Mouse (Mus musculus) MEL (cell line): ENCODE results near the gene Olfr395. TPM values are rescaled to one million over a fixed set of nuclear protein-coding genes. Genes with fewer than 3 reads are reported as not detected.
"Not testable (repeated sequence)": the region's sequence is repeated elsewhere in the genome, so short reads cannot be mapped to it uniquely, and the experiment has no call there.

Experiments
- DNase-seq: peaks from one replicate; pipeline ENCODE4 v3.0.0; 2011; ENCODE audit warnings: low read depth, low spot score
- H3K27ac ChIP-seq: 2 replicates; pipeline ENCODE4 v1.5.1; 2012; ENCODE audit warnings: low read depth, mild to moderate bottlenecking, control low read depth, low read length, moderate library complexity; ENCODE audit not compliant: control insufficient read depth
- H3K27me3 ChIP-seq, 2 experiments: fragments of 150-350 bp in 1 of 2; sonication (generic) in 1 of 2; 2 replicates each; pipeline ENCODE4 v1.6.1; 2012; ENCODE audit warnings: low read length in 2 of 2, mild to moderate bottlenecking in 2 of 2, improper control_type of control experiment in 1 of 2, moderate library complexity in 1 of 2; ENCODE audit not compliant: insufficient read depth in 2 of 2, control insufficient read depth in 1 of 2
- H3K36me3 ChIP-seq, 2 experiments: 2 replicates each; pipeline ENCODE4 v1.6.1; 2012 to 2014; ENCODE audit warnings: low read length in 2 of 2, improper control_type of control experiment in 1 of 2, inconsistent platforms in 1 of 2, mild to moderate bottlenecking in 1 of 2; ENCODE audit not compliant: insufficient read depth in 2 of 2, control insufficient read depth in 1 of 2
- H3K4me1 ChIP-seq, 2 experiments: fragments of 150-350 bp in 1 of 2; sonication (generic) in 1 of 2; 2 replicates each; pipeline ENCODE4 v1.6.1; 2012; ENCODE audit warnings: low read length in 2 of 2, improper control_type of control experiment in 1 of 2, mild to moderate bottlenecking in 1 of 2; ENCODE audit not compliant: insufficient read depth in 2 of 2, control insufficient read depth in 1 of 2
- H3K4me3 ChIP-seq, 2 experiments: fragments of 150-350 bp in 1 of 2; sonication (generic) in 1 of 2; 2 replicates each; pipeline ENCODE4 v1.5.1; 2012; ENCODE audit warnings: low read depth in 2 of 2, low read length in 2 of 2, mild to moderate bottlenecking in 2 of 2, moderate library complexity in 2 of 2, control low read depth in 1 of 2, improper control_type of control experiment in 1 of 2; ENCODE audit not compliant: control insufficient read depth in 1 of 2, insufficient read depth in 1 of 2
- H3K79me2 ChIP-seq: 2 replicates; pipeline ENCODE4 v1.6.1; 2012; ENCODE audit warnings: mild to moderate bottlenecking, low read length, moderate library complexity; ENCODE audit not compliant: control insufficient read depth, poor library complexity, insufficient read depth
- H3K9ac ChIP-seq: 2 replicates; pipeline ENCODE4 v1.6.1; 2012; ENCODE audit warnings: low read depth, mild to moderate bottlenecking, control low read depth, low read length, moderate library complexity; ENCODE audit not compliant: control insufficient read depth, poor library complexity, severe bottlenecking
- H3K9me3 ChIP-seq: fragments of 150-350 bp; sonication (generic); replicated peaks from 2 replicates; pipeline ENCODE4 v1.6.1; 2012; ENCODE audit warnings: mild to moderate bottlenecking, low read length, improper control_type of control experiment, moderate library complexity; ENCODE audit not compliant: insufficient read depth
- BHLHE40 ChIP-seq: IDR thresholded peaks from 2 replicates; pipeline ENCODE4 v1.6.1; 2012; ENCODE audit warnings: low read depth, mild to moderate bottlenecking, inconsistent platforms, low read length, improper control_type of control experiment, borderline replicate concordance
- CHD2 ChIP-seq: IDR thresholded peaks from 2 replicates; pipeline ENCODE4 v1.6.1; 2011; ENCODE audit warnings: low read length, improper control_type of control experiment
- HCFC1 ChIP-seq: IDR thresholded peaks from 2 replicates; pipeline ENCODE4 v1.6.1; 2012; ENCODE audit warnings: low read depth, mild to moderate bottlenecking, inconsistent platforms, low read length, improper control_type of control experiment, moderate library complexity
- JUND ChIP-seq: IDR thresholded peaks from 2 replicates; pipeline ENCODE4 v1.6.1; 2011; ENCODE audit warnings: low read depth, mild to moderate bottlenecking, improper control_type of control experiment, low read length
- KAT2A ChIP-seq: conservative IDR thresholded peaks from 2 replicates; pipeline ENCODE4 v1.6.1; 2012; ENCODE audit warnings: low read depth, low read length, improper control_type of control experiment, inconsistent platforms
- MAX ChIP-seq: IDR thresholded peaks from 2 replicates; pipeline ENCODE4 v1.6.1; 2011; ENCODE audit warnings: low read length, improper control_type of control experiment
- MYB ChIP-seq: IDR thresholded peaks from 2 replicates; pipeline ENCODE4 v1.6.1; 2011; ENCODE audit warnings: mild to moderate bottlenecking, low read depth, low read length, improper control_type of control experiment
- MYC ChIP-seq: IDR thresholded peaks from 2 replicates; pipeline ENCODE4 v1.6.1; 2011; ENCODE audit warnings: low read depth, mild to moderate bottlenecking, low read length, improper control_type of control experiment, moderate library complexity
- SIN3A ChIP-seq: IDR thresholded peaks from 2 replicates; pipeline ENCODE4 v1.6.1; 2012; ENCODE audit warnings: low read length, improper control_type of control experiment, inconsistent platforms
- TBP ChIP-seq: IDR thresholded peaks from 2 replicates; pipeline ENCODE4 v1.8.0; 2011; ENCODE audit warnings: low read depth, low read length, improper control_type of control experiment
- TCF12 ChIP-seq: IDR thresholded peaks from 2 replicates; pipeline ENCODE4 v1.6.1; 2014; ENCODE audit warnings: low read depth, mild to moderate bottlenecking, inconsistent platforms, low read length, improper control_type of control experiment, moderate library complexity
- USF1 ChIP-seq: IDR thresholded peaks from 2 replicates; pipeline ENCODE4 v1.6.1; 2014; ENCODE audit warnings: low read depth, mild to moderate bottlenecking, inconsistent platforms, low read length, improper control_type of control experiment, moderate library complexity
- USF2 ChIP-seq, 2 experiments: IDR thresholded peaks; 2 replicates each; pipeline ENCODE4 v1.6.1; 2011 to 2012; ENCODE audit warnings: improper control_type of control experiment in 2 of 2, low read length in 2 of 2, borderline replicate concordance in 1 of 2, inconsistent platforms in 1 of 2, low read depth in 1 of 2, mild to moderate bottlenecking in 1 of 2; ENCODE audit not compliant: insufficient read depth in 1 of 2
- ZC3H11A ChIP-seq: IDR thresholded peaks from 2 replicates; pipeline ENCODE4 v1.6.1; 2012; ENCODE audit warnings: low read depth, mild to moderate bottlenecking, inconsistent platforms, low read length, improper control_type of control experiment
- ZMIZ1 ChIP-seq: IDR thresholded peaks from 2 replicates; pipeline ENCODE4 v1.6.1; 2012; ENCODE audit warnings: low read depth, mild to moderate bottlenecking, inconsistent platforms, low read length, improper control_type of control experiment, moderate library complexity
- ZNF384 ChIP-seq: IDR thresholded peaks from 2 replicates; pipeline ENCODE4 v1.6.1; 2012; ENCODE audit warnings: low read depth, mild to moderate bottlenecking, inconsistent platforms, low read length, improper control_type of control experiment
- polyA plus RNA-seq, 2 experiments: library from polyadenylated mRNA; stranded (reverse) in 1 of 2; unstranded in 1 of 2; fragments of >175 nt in 1 of 2; fragments of >200 nt in 1 of 2; gene quantifications; 2 replicates each; pipeline versions ENCODE4 v1.2.1 to v1.2.4; 2012; ENCODE audit warnings: low replicate concordance in 2 of 2, low read depth in 1 of 2; ENCODE audit not compliant: insufficient read length in 2 of 2, insufficient read depth in 1 of 2, missing spikeins in 1 of 2
- total RNA-seq: library from RNA; depleted of rRNA; stranded (reverse); fragments of 300-350 nt; gene quantifications from 2 replicates; pipeline ENCODE4 v1.2.3, GENCODE M21; 2012; rRNA removed

Olfr395 gene
- total RNA-seq = not detected in 2 replicates
- polyA plus RNA-seq = not detected

DNA sequence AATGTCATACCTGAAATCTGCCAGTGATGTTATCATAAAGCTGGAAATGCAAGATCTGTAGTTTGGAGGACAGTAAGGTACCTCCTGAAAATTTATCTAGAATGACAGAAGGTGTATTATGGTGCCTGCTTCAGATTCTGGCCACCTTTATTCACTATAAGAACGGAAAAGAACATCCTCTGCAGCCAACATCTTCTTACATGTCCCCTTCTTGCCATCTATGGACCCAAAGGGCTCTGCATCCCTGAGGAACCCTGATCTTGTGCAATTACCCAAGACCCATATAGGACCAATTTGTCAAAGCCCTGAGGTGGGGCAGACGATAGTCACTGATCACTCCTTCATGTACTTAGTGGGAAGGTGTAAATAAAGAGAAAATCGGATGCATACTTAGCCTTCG lies at the start of gene Olfr395:
Gene Olfr395, minus strand, starts transcription at position 101 of the 400 bp plus-strand sequence.
- not testable (repeated sequence) for H3K4me1 ChIP-seq, H3K79me2 ChIP-seq

DNA sequence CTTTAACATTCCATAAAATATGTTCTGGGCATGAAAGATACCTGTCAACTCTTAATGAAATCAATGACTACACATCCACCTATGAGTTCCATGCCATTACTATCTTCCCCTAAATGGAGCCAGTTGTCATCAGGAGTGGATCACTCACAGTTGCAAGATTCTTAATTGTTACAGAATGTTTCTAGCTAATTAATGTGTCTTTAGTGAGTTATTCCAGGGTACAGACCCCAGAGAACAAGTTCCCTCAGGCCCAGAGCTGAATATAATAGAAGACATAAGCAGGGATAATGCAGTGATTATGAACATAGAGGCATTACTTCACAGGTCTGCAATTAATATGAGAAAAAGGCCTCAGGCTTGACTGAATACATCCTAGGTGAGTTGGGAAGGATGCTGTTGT lies 27.3 kb upstream of the Olfr395 start, which contains the start of gene Olfr23:
Gene Olfr23, plus strand, starts transcription at position 301 of the 400 bp plus-strand sequence.
- H3K79me2 ChIP-seq = no peaks in the 10 kb centered on the region
- no peaks in the 10 kb centered on the region for H3K27me3 ChIP-seq
- DNase-seq = no peak
- no peak within 1 kb of the TSS for H3K4me3 ChIP-seq
- H3K9ac ChIP-seq = no peak within 1 kb of the TSS
- H3K4me1 ChIP-seq = no peaks in the 10 kb centered on the region
- no peaks in the 10 kb centered on the region for H3K36me3 ChIP-seq
- H3K9me3 ChIP-seq = no peaks in the 10 kb centered on the region; the same call in 1 of the 2 replicates
- TF ChIP-seq ZMIZ1 = no peak
- TF ChIP-seq MAX = no peak
- TF ChIP-seq USF2 (IDR thresholded peaks at IDR 0.05; ENCODE audit: borderline replicate concordance in 1 of 2, insufficient read depth in 1 of 2, low read depth in 1 of 2, low read length in 2 of 2) = no peak
- no peak for TF ChIP-seq USF1
- no peak for TF ChIP-seq CHD2
- TF ChIP-seq MYB = no peak
- TF ChIP-seq ZNF384 = no peak
- TF ChIP-seq ZC3H11A = no peak
- TF ChIP-seq MYC = no peak
- TF ChIP-seq HCFC1 = no peak
- TF ChIP-seq TBP = no peak
- no peak for TF ChIP-seq JUND
- no peak within 1 kb of the TSS for H3K27ac ChIP-seq

More for the DNA sequence above, at the start of gene Olfr395:
- not testable (repeated sequence) for H3K9ac ChIP-seq, H3K9me3 ChIP-seq, H3K27ac ChIP-seq, H3K36me3 ChIP-seq, H3K27me3 ChIP-seq, DNase-seq, H3K4me3 ChIP-seq

DNA sequence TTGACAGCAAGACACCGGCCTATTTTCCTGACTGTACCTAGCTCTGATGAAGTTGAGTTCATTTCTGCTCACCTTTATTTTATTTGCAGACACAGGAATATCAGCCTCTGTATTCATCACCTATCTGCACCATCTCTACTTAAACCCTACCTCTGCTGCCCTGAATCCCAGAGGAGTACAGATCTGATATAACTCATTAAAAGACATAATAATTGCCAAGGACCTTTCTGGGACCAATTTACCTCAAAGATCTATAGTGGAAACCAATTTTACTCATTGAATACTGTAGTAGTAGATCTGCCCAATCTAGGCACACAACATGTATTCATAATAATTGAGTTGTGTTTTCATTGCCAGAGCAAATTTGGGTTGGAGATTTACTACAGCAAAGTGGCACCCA lies 18.4 kb downstream of the Olfr395 start, which contains the start of gene Olfr394:
Gene Olfr394, minus strand, starts transcription at position 101 of the 400 bp plus-strand sequence.
- H3K4me3 ChIP-seq = no peak within 1 kb of the TSS
- TF ChIP-seq ZMIZ1 (no peak), TCF12 (no peak), KAT2A (no peak), SIN3A (no peak), HCFC1 (no peak), MAX (no peak), CHD2 (no peak), BHLHE40 (no peak)
- no peaks in the 10 kb centered on the region for H3K36me3 ChIP-seq
- no peaks in the 10 kb centered on the region for H3K4me1 ChIP-seq
- no peak within 1 kb of the TSS for H3K27ac ChIP-seq
- H3K79me2 ChIP-seq = no peaks in the 10 kb centered on the region
- H3K27me3 ChIP-seq = no peaks in the 10 kb centered on the region
- H3K9me3 ChIP-seq = no peaks in the 10 kb centered on the region
- no peak for DNase-seq
- H3K9ac ChIP-seq = no peak within 1 kb of the TSS
